Mouse (Mus musculus) CH12.LX (cell line): ENCODE data around the gene Zbtb8os. TPM values are rescaled to one million over a fixed set of nuclear protein-coding genes. Genes with fewer than 3 reads are reported as not detected.

Experiments
- DNase-seq: peaks from one replicate; pipeline ENCODE4 v3.0.0-alpha.2; 2013; ENCODE audit errors: extremely low read depth
- H3K27ac ChIP-seq: 2 replicates; pipeline ENCODE4 v1.5.1; 2012; ENCODE audit warnings: low read depth, mild to moderate bottlenecking, control low read depth, moderate library complexity; ENCODE audit not compliant: insufficient read depth
- H3K27me3 ChIP-seq: replicated peaks from 2 replicates; pipeline ENCODE3; 2012; ENCODE audit warnings: inconsistent platforms
- H3K36me3 ChIP-seq, 2 experiments: replicated peaks in 1 of 2; 2 replicates each; pipeline versions ENCODE3 to v1.6.1; 2012; ENCODE audit warnings: inconsistent platforms in 1 of 2, low read length in 1 of 2, mild to moderate bottlenecking in 1 of 2, mixed read lengths in 1 of 2, moderate library complexity in 1 of 2; ENCODE audit not compliant: control insufficient read depth in 1 of 2, insufficient read depth in 1 of 2
- H3K4me1 ChIP-seq, 2 experiments: 2 replicates each; pipeline ENCODE4 v1.6.1; 2012; ENCODE audit warnings: inconsistent platforms in 1 of 2, moderate library complexity in 1 of 2; ENCODE audit not compliant: insufficient read depth in 2 of 2, control insufficient read depth in 1 of 2
- H3K4me2 ChIP-seq: 2 replicates; pipeline ENCODE4 v1.6.1; 2012; ENCODE audit warnings: low read depth, mild to moderate bottlenecking, control low read depth; ENCODE audit not compliant: poor library complexity, insufficient read depth, severe bottlenecking
- H3K4me3 ChIP-seq, 3 experiments: fragments of 150-350 bp in 1 of 3; sonication (generic) in 1 of 3; replicated peaks in 1 of 3; 2 replicates each; pipeline versions ENCODE3 to v1.5.1; 2011 to 2012; ENCODE audit warnings: low read depth in 2 of 3, low read length in 2 of 3, mild to moderate bottlenecking in 2 of 3, moderate library complexity in 2 of 3, control low read depth in 1 of 3, improper control_type of control experiment in 1 of 3, inconsistent platforms in 1 of 3, mixed read lengths in 1 of 3; ENCODE audit not compliant: poor library complexity in 1 of 3
- H3K79me2 ChIP-seq: replicated peaks from 2 replicates; pipeline ENCODE4 v1.6.1; 2012; ENCODE audit warnings: mild to moderate bottlenecking, moderate library complexity; ENCODE audit not compliant: control insufficient read depth, poor library complexity, insufficient read depth, severe bottlenecking; ENCODE audit errors: extremely low read depth
- H3K9ac ChIP-seq: 2 replicates; pipeline ENCODE4 v1.6.1; 2012; ENCODE audit warnings: low read depth, mild to moderate bottlenecking, control low read depth, moderate library complexity; ENCODE audit not compliant: insufficient read depth
- H3K9me3 ChIP-seq: replicated peaks from 2 replicates; pipeline ENCODE3; 2012; ENCODE audit warnings: low read length, inconsistent platforms, mixed read lengths
- BHLHE40 ChIP-seq: IDR thresholded peaks from 2 replicates; pipeline ENCODE4 v1.6.1; 2011; ENCODE audit warnings: mild to moderate bottlenecking, low read depth, low read length, improper control_type of control experiment
- CTCF ChIP-seq, 2 experiments: IDR thresholded peaks in 1 of 2; conservative IDR thresholded peaks in 1 of 2; 2 replicates each; pipeline ENCODE4 v1.5.1; 2011 to 2012; ENCODE audit warnings: low read depth in 2 of 2, low read length in 2 of 2, improper control_type of control experiment in 1 of 2, inconsistent platforms in 1 of 2, mild to moderate bottlenecking in 1 of 2, moderate library complexity in 1 of 2
- E2F4 ChIP-seq: IDR thresholded peaks from 2 replicates; pipeline ENCODE4 v1.6.1; 2011; ENCODE audit warnings: low read depth, low read length, improper control_type of control experiment; ENCODE audit not compliant: insufficient replicate concordance
- ELF1 ChIP-seq: IDR thresholded peaks from 2 replicates; pipeline ENCODE4 v1.6.1; 2014; ENCODE audit warnings: low read depth, mild to moderate bottlenecking, inconsistent platforms, low read length, improper control_type of control experiment
- EP300 ChIP-seq: IDR thresholded peaks from 2 replicates; pipeline ENCODE4 v1.6.1; 2011; ENCODE audit warnings: low read length, improper control_type of control experiment
- ETS1 ChIP-seq: conservative IDR thresholded peaks from 2 replicates; pipeline ENCODE4 v1.6.1; 2012; ENCODE audit warnings: low read depth, mild to moderate bottlenecking, inconsistent platforms, low read length, improper control_type of control experiment, moderate library complexity
- HCFC1 ChIP-seq: IDR thresholded peaks from 2 replicates; pipeline ENCODE4 v1.6.1; 2012; ENCODE audit warnings: low read depth, mild to moderate bottlenecking, inconsistent platforms, low read length, improper control_type of control experiment
- IRF4 ChIP-seq: IDR thresholded peaks from 2 replicates; pipeline ENCODE4 v1.6.1; 2014; ENCODE audit warnings: low read depth, mild to moderate bottlenecking, inconsistent platforms, low read length, improper control_type of control experiment
- MAX ChIP-seq: IDR thresholded peaks from 2 replicates; pipeline ENCODE4 v1.6.1; 2011; ENCODE audit warnings: low read length, improper control_type of control experiment
- MXI1 ChIP-seq: IDR thresholded peaks from 2 replicates; pipeline ENCODE4 v1.6.1; 2011; ENCODE audit warnings: mild to moderate bottlenecking, low read depth, low read length, improper control_type of control experiment
- NELFE ChIP-seq: IDR thresholded peaks from 2 replicates; pipeline ENCODE4 v1.6.1; 2011; ENCODE audit warnings: low read depth, low read length, improper control_type of control experiment
- PAX5 ChIP-seq: IDR thresholded peaks from 2 replicates; pipeline ENCODE4 v1.6.1; 2012; ENCODE audit warnings: low read length, inconsistent platforms, mixed read lengths
- POLR2A ChIP-seq: IDR thresholded peaks from 2 replicates; pipeline ENCODE4 v1.6.1; 2011; ENCODE audit warnings: low read depth, mild to moderate bottlenecking, improper control_type of control experiment, low read length
- SMC3 ChIP-seq: IDR thresholded peaks from 2 replicates; pipeline ENCODE4 v1.6.1; 2011; ENCODE audit warnings: low read depth, low read length, improper control_type of control experiment
- TBP ChIP-seq: conservative IDR thresholded peaks from 2 replicates; pipeline ENCODE4 v1.6.1; 2011; ENCODE audit warnings: low read depth, low read length, improper control_type of control experiment
- TCF12 ChIP-seq: IDR thresholded peaks from 2 replicates; pipeline ENCODE4 v1.6.1; 2014; ENCODE audit warnings: low read depth, mild to moderate bottlenecking, inconsistent platforms, low read length, improper control_type of control experiment
- UBTF ChIP-seq: IDR thresholded peaks from 2 replicates; pipeline ENCODE4 v1.6.1; 2012; ENCODE audit warnings: low read depth, mild to moderate bottlenecking, inconsistent platforms, low read length, improper control_type of control experiment, moderate library complexity
- ZKSCAN1 ChIP-seq: IDR thresholded peaks from 2 replicates; pipeline ENCODE4 v1.6.1; 2012; ENCODE audit warnings: low read depth, inconsistent platforms, low read length, improper control_type of control experiment, borderline replicate concordance
- ZMIZ1 ChIP-seq: IDR thresholded peaks from 2 replicates; pipeline ENCODE4 v1.6.1; 2012; ENCODE audit warnings: low read depth, mild to moderate bottlenecking, inconsistent platforms, low read length, improper control_type of control experiment
- ZNF384 ChIP-seq: IDR thresholded peaks from 2 replicates; pipeline ENCODE4 v1.6.1; 2012; ENCODE audit warnings: low read depth, low read length, improper control_type of control experiment, inconsistent platforms
- dilution Hi-C: fragments of 300-500 bp; cut with MboI; formaldehyde crosslinking; loops from 2 replicates; pipeline ENCODE4 v1.14.3; 2020; ENCODE audit warnings: low sequenced_read_pairs; ENCODE audit not compliant: extremely low pct_unique_long_range_greater_than_20kb, extremely low pct_ligation_motif_present
- in situ Hi-C: fragments of 300-500 bp; cut with MboI; formaldehyde crosslinking; loops from 3 replicates; pipeline ENCODE4 v1.14.3; 2019; ENCODE audit warnings: low sequenced_read_pairs, low pct_ligation_motif_present, low pct_unique_long_range_greater_than_20kb, mixed read lengths
- polyA plus RNA-seq: library from polyadenylated mRNA; unstranded; fragments of >175 nt; gene quantifications from 2 replicates; pipeline ENCODE4 v1.2.1, GENCODE M21; 2012; ENCODE audit warnings: low read depth; ENCODE audit not compliant: insufficient read length
- total RNA-seq, 2 experiments: library from RNA; depleted of rRNA; stranded (reverse); fragments of 300-350 nt in 1 of 2; fragments of >200 nt in 1 of 2; gene quantifications; 2 replicates each; pipeline ENCODE4 v1.2.3; 2012 to 2014

Gene Zbtb8os
- total and polyA plus RNA-seq, 3 experiments = 104 to 135 (median 134) TPM

GRCm38 (mm10) chr4:129304306-129304705, 31.2 kb upstream of the Zbtb8os start:
- Histone ChIP-seq H3K4me1 (peaks cover 0 to 12% of the 10 kb centered on the region in 2 experiments; a peak in 1 of 4 replicates), H3K9ac (no peak overlapping the region), H3K27ac (no peak overlapping the region), H3K27me3 (no peaks in the 10 kb centered on the region), H3K9me3 (peaks cover 10% of the 10 kb centered on the region), H3K36me3 (peaks cover 18 to 44% of the 10 kb centered on the region in 2 experiments), H3K4me3 (no peak overlapping the region), H3K79me2 (no peaks in the 10 kb centered on the region), H3K4me2 (no peak overlapping the region)
- no peak for TF ChIP-seq CTCF (conservative IDR thresholded peaks at IDR 0.05 in 1 of 2, IDR thresholded peaks at IDR 0.05 in 1 of 2; ENCODE audit: low read depth in 2 of 2, low read length in 2 of 2)
- no peak for TF ChIP-seq E2F4
- no peak for TF ChIP-seq ZNF384
- TF ChIP-seq ETS1 = no peak
- no peak for TF ChIP-seq MAX
- DNase-seq = no peak
- in situ Hi-C loops (no loop called here), dilution Hi-C loops (no loop called here)

- Histone ChIP-seq H3K4me3 (no peak overlapping the region), H3K4me1 (peaks cover 0 to 12% of the 10 kb centered on the region in 2 experiments; a peak in 1 of 4 replicates), H3K4me2 (no peak overlapping the region), H3K9me3 (no peaks in the 10 kb centered on the region), H3K36me3 (peaks cover 35 to 73% of the 10 kb centered on the region in 2 experiments), H3K9ac (no peak overlapping the region), H3K27ac (no peak overlapping the region), H3K27me3 (no peaks in the 10 kb centered on the region), H3K79me2 (0 out of 2 replicates have a peak, but pooled peaks cover 3% of the 10 kb centered on the region)
- TF ChIP-seq NELFE = no peak
- TF ChIP-seq TCF12 = no peak
- no peak for TF ChIP-seq E2F4
- TF ChIP-seq ZMIZ1 = no peak
- no peak for TF ChIP-seq CTCF (conservative IDR thresholded peaks at IDR 0.05 in 1 of 2, IDR thresholded peaks at IDR 0.05 in 1 of 2; ENCODE audit: low read depth in 2 of 2, low read length in 2 of 2)
- TF ChIP-seq EP300 = no peak
- no peak for TF ChIP-seq BHLHE40
- dilution Hi-C loops = no loop called here
- in situ Hi-C loops = no loop called here
- no peak for DNase-seq
These were observed 27.6 kb upstream of the Zbtb8os start for GRCm38 (mm10) chr4:129307936-129308335.

GRCm38 (mm10) chr4:129313886-129314285, 21.6 kb upstream of the Zbtb8os start:
- DNase-seq = no peak
- Histone ChIP-seq H3K4me3 (no peak overlapping the region), H3K27ac (no peak overlapping the region), H3K79me2 (peaks cover 8% of the 10 kb centered on the region; the same call in 1 of the 2 replicates), H3K36me3 (peaks cover 51 to 86% of the 10 kb centered on the region in 2 experiments), H3K4me2 (no peak overlapping the region), H3K9ac (no peak overlapping the region), H3K4me1 (no peaks in the 10 kb centered on the region), H3K9me3 (no peaks in the 10 kb centered on the region), H3K27me3 (no peaks in the 10 kb centered on the region)
- TF ChIP-seq E2F4 (no peak), TBP (no peak), IRF4 (no peak), SMC3 (no peak), ELF1 (no peak), POLR2A (no peak), MXI1 (no peak), MAX (no peak), UBTF (no peak), ZKSCAN1 (no peak), PAX5 (no peak), HCFC1 (no peak)
- dilution Hi-C loops = no loop called here
- in situ Hi-C loops = no loop called here
